Mouse (Mus musculus): ENCODE measurements at regions not wholly inside any gene's neighbourhood (a gene's known extent, or its start where the extent isn't known, plus 50 kb on each side); places are given as distances from the start of the nearest gene placed in this dataset.

GRCm38 (mm10) chr4:142336943-142337342 lies 97.7 kb upstream of the Kazn start:
- peaks cover 81% of the 10 kb centered on the region for H3K9me3 ChIP-seq (replicated peaks; ENCODE audit: low read length)
- no peak overlapping the region for H3K4me3 ChIP-seq (replicated peaks in 1 of 3; ENCODE audit: low read depth in 2 of 3, low read length in 2 of 3, poor library complexity in 1 of 3)
- TF ChIP-seq SIN3A (IDR thresholded peaks at IDR 0.05; ENCODE audit: low read length) (no peak), NELFE (IDR thresholded peaks at IDR 0.05; ENCODE audit: low read depth, low read length) (no peak), POLR2AphosphoS2 (IDR thresholded peaks at IDR 0.05; ENCODE audit: low read depth, low read length) (no peak), ZNF384 (IDR thresholded peaks at IDR 0.05; ENCODE audit: low read depth, low read length) (no peak), NRF1 (IDR thresholded peaks at IDR 0.05; ENCODE audit: low read depth, low read length) (no peak), TCF12 (IDR thresholded peaks at IDR 0.05; ENCODE audit: low read depth, low read length) (no peak), CHD1 (IDR thresholded peaks at IDR 0.05; ENCODE audit: low read depth, low read length) (no peak), PAX5 (IDR thresholded peaks at IDR 0.05; ENCODE audit: low read length) (no peak), JUN (IDR thresholded peaks at IDR 0.05; ENCODE audit: insufficient read depth, low read depth, low read length) (no peak), E2F4 (IDR thresholded peaks at IDR 0.05; ENCODE audit: insufficient replicate concordance, low read depth, low read length) (no peak), MAZ (IDR thresholded peaks at IDR 0.05; ENCODE audit: low read depth, low read length) (no peak), BHLHE40 (IDR thresholded peaks at IDR 0.05; ENCODE audit: low read depth, low read length) (no peak), MYC (IDR thresholded peaks at IDR 0.05; ENCODE audit: low read depth, low read length) (no peak), MAFK (IDR thresholded peaks at IDR 0.05; ENCODE audit: insufficient replicate concordance, low read length) (no peak)
- no peaks in the 10 kb centered on the region for H3K79me2 ChIP-seq (replicated peaks; ENCODE audit: control insufficient read depth, extremely low read depth, insufficient read depth, poor library complexity, severe bottlenecking)
- dilution Hi-C loops (cut with MboI; ENCODE audit: extremely low pct_ligation_motif_present, extremely low pct_unique_long_range_greater_than_20kb, low sequenced_read_pairs) (no loop called here), in situ Hi-C loops (cut with MboI; ENCODE audit: low pct_ligation_motif_present, low pct_unique_long_range_greater_than_20kb, low sequenced_read_pairs) (no loop called here)
- H3K4me2 ChIP-seq (ENCODE audit: insufficient read depth, low read depth, poor library complexity, severe bottlenecking): no peak overlapping the region
- H3K27ac ChIP-seq (ENCODE audit: insufficient read depth, low read depth): no peak overlapping the region
- no peaks in the 10 kb centered on the region for H3K36me3 ChIP-seq (replicated peaks in 1 of 2; ENCODE audit: control insufficient read depth in 1 of 2, insufficient read depth in 1 of 2, low read length in 1 of 2)
- no peaks in the 10 kb centered on the region for H3K4me1 ChIP-seq (ENCODE audit: control insufficient read depth in 1 of 2, insufficient read depth in 2 of 2)
- H3K9ac ChIP-seq (ENCODE audit: insufficient read depth, low read depth): no peak overlapping the region
- no peaks in the 10 kb centered on the region for H3K27me3 ChIP-seq (replicated peaks)
- DNase-seq (ENCODE audit: extremely low read depth): no peak

- H3K4me1 ChIP-seq (ENCODE audit: control insufficient read depth in 1 of 2, insufficient read depth in 2 of 2): no peaks in the 10 kb centered on the region
Measured at GRCm38 (mm10) chr4:142334084-142334483, 94.9 kb upstream of the Kazn start.

More at GRCm38 (mm10) chr4:142334084-142334483, 94.9 kb upstream of the Kazn start:
- H3K27me3 ChIP-seq (replicated peaks): no peaks in the 10 kb centered on the region
- H3K4me3 ChIP-seq (replicated peaks in 1 of 3; ENCODE audit: low read depth in 2 of 3, low read length in 2 of 3, poor library complexity in 1 of 3): no peak overlapping the region
- H3K9ac ChIP-seq (ENCODE audit: insufficient read depth, low read depth): no peak overlapping the region
- in situ Hi-C loops (cut with MboI; ENCODE audit: low pct_ligation_motif_present, low pct_unique_long_range_greater_than_20kb, low sequenced_read_pairs) (no loop called here), dilution Hi-C loops (cut with MboI; ENCODE audit: extremely low pct_ligation_motif_present, extremely low pct_unique_long_range_greater_than_20kb, low sequenced_read_pairs) (no loop called here)
- peaks cover 73% of the 10 kb centered on the region for H3K9me3 ChIP-seq (replicated peaks; ENCODE audit: low read length)
- H3K27ac ChIP-seq (ENCODE audit: insufficient read depth, low read depth): no peak overlapping the region
- H3K4me2 ChIP-seq (ENCODE audit: insufficient read depth, low read depth, poor library complexity, severe bottlenecking): no peak overlapping the region
- no peaks in the 10 kb centered on the region for H3K79me2 ChIP-seq (replicated peaks; ENCODE audit: control insufficient read depth, extremely low read depth, insufficient read depth, poor library complexity, severe bottlenecking)
- TF ChIP-seq CHD1 (IDR thresholded peaks at IDR 0.05; ENCODE audit: low read depth, low read length) (no peak), TBP (conservative IDR thresholded peaks at IDR 0.05; ENCODE audit: low read depth, low read length) (no peak), ZC3H11A (IDR thresholded peaks at IDR 0.05; ENCODE audit: low read depth, low read length) (no peak), RCOR1 (conservative IDR thresholded peaks at IDR 0.05; ENCODE audit: low read depth, low read length) (no peak), NELFE (IDR thresholded peaks at IDR 0.05; ENCODE audit: low read depth, low read length) (no peak), MAX (IDR thresholded peaks at IDR 0.05; ENCODE audit: low read length) (no peak), POLR2AphosphoS2 (IDR thresholded peaks at IDR 0.05; ENCODE audit: low read depth, low read length) (no peak), JUND (conservative IDR thresholded peaks at IDR 0.05; ENCODE audit: low read depth, low read length) (no peak), USF1 (IDR thresholded peaks at IDR 0.05; ENCODE audit: low read depth, low read length) (no peak), KAT2A (IDR thresholded peaks at IDR 0.05; ENCODE audit: insufficient replicate concordance, low read length) (no peak), SMC3 (IDR thresholded peaks at IDR 0.05; ENCODE audit: low read depth, low read length) (no peak), E2F4 (IDR thresholded peaks at IDR 0.05; ENCODE audit: insufficient replicate concordance, low read depth, low read length) (no peak)
- no peak for DNase-seq (ENCODE audit: extremely low read depth)
- H3K36me3 ChIP-seq (replicated peaks in 1 of 2; ENCODE audit: control insufficient read depth in 1 of 2, insufficient read depth in 1 of 2, low read length in 1 of 2): no peaks in the 10 kb centered on the region

All from CH12.LX (cell line).